Mouse (Mus musculus): ENCODE results near the gene Gmnc.
A peak's percentile ranks its signal among the peaks of the same experiment; 100 is the strongest.

Gene Gmnc

GRCm38 (mm10) chr16:26991477-26992300 is at the start of gene Gmnc:
Gene Gmnc (minus strand): TSS chr16:26991652.
- no peak for ATAC-seq (ENCODE audit: low TSS enrichment)

GRCm38 (mm10) chr16:27027281-27027680 is 35.8 kb upstream of the Gmnc start:
- no peak for ATAC-seq (ENCODE audit: low TSS enrichment)

GRCm38 (mm10) chr16:27026226-27026625 is 34.8 kb upstream of the Gmnc start:
- ATAC-seq (ENCODE audit: low TSS enrichment) = no peak

GRCm38 (mm10) chr16:27022746-27023145 is 31.3 kb upstream of the Gmnc start:
- ATAC-seq (ENCODE audit: low TSS enrichment) = no peak

- ATAC-seq (ENCODE audit: low TSS enrichment) = no peak
These were observed 25.9 kb upstream of the Gmnc start for GRCm38 (mm10) chr16:27017309-27017708.

- no peak for ATAC-seq (ENCODE audit: low TSS enrichment)
These were observed 11.3 kb upstream of the Gmnc start for GRCm38 (mm10) chr16:27002714-27003113.

- no peak for ATAC-seq (ENCODE audit: low TSS enrichment)
These were observed 8.1 kb upstream of the Gmnc start for GRCm38 (mm10) chr16:26999563-26999962.

GRCm38 (mm10) chr16:26989415-26990315 is 1.8 kb downstream of the Gmnc start:
- ATAC-seq (ENCODE audit: low TSS enrichment) = peak; percentile 34; the same call in 1 of the 2 replicates

GRCm38 (mm10) chr16:26988188-26988587 is 3.3 kb downstream of the Gmnc start:
- no peak for ATAC-seq (ENCODE audit: low TSS enrichment)

- peak; percentile 57; the same call in 1 of the 2 replicates for ATAC-seq (ENCODE audit: low TSS enrichment)
These were observed 5.7 kb downstream of the Gmnc start for GRCm38 (mm10) chr16:26985796-26986195.

GRCm38 (mm10) chr16:26982112-26982511 is 9.3 kb downstream of the Gmnc start:
- ATAC-seq (ENCODE audit: low TSS enrichment) = peak; percentile 44; the same call in 1 of the 2 replicates

GRCm38 (mm10) chr16:26967967-26968366 is 23.5 kb downstream of the Gmnc start:
- peak; percentile 97 for ATAC-seq (ENCODE audit: low TSS enrichment)

- no peak for ATAC-seq (ENCODE audit: low TSS enrichment)
These were observed 24.6 kb downstream of the Gmnc start for GRCm38 (mm10) chr16:26966830-26967229.

GRCm38 (mm10) chr16:26961971-26962370 is 29.5 kb downstream of the Gmnc start:
- no peak for ATAC-seq (ENCODE audit: low TSS enrichment)

GRCm38 (mm10) chr16:26951601-26952000 is 39.9 kb downstream of the Gmnc start:
- no peak for ATAC-seq (ENCODE audit: low TSS enrichment)

GRCm38 (mm10) chr16:26950209-26950608 is 41.2 kb downstream of the Gmnc start:
- no peak for ATAC-seq (ENCODE audit: low TSS enrichment)

GRCm38 (mm10) chr16:26903968-26904367 is 87.5 kb downstream of the Gmnc start:
- ATAC-seq (ENCODE audit: low TSS enrichment) = peak; percentile 57; the same call in 1 of the 2 replicates

- ATAC-seq (ENCODE audit: low TSS enrichment) = no peak
These were observed 90.0 kb downstream of the Gmnc start for GRCm38 (mm10) chr16:26901471-26901870.

GRCm38 (mm10) chr16:26886337-26886736 is 105.1 kb downstream of the Gmnc start:
- ATAC-seq (ENCODE audit: low TSS enrichment) = no peak

GRCm38 (mm10) chr16:26876885-26877284 is 114.6 kb downstream of the Gmnc start:
- no peak for ATAC-seq (ENCODE audit: low TSS enrichment)
